Mouse (Mus musculus): ENCODE data around the gene Cxcr1. TPM values are rescaled to one million over a fixed set of nuclear protein-coding genes. Genes with fewer than 3 reads are reported as not detected.
"Not testable (repeated sequence)": the region's sequence is repeated elsewhere in the genome, so short reads cannot be mapped to it uniquely, and the experiment has no call there.

The Cxcr1 gene
- total RNA-seq, 4 experiments from 2014 or later: 0.27 TPM; not detected in 3

- no peak for DNase-seq
Observed at GRCm38 (mm10) chr1:74195961-74196360, 1.5 kb upstream of the Cxcr1 start.

GRCm38 (mm10) chr1:74192711-74193110 lies 1.7 kb downstream of the Cxcr1 start:
- DNase-seq: no peak

GRCm38 (mm10) chr1:74190471-74190870 lies 4.0 kb downstream of the Cxcr1 start:
- DNase-seq: no peak

- DNase-seq: no peak
Observed at GRCm38 (mm10) chr1:74183006-74183405, 11.4 kb downstream of the Cxcr1 start.

- no peak for DNase-seq
Observed at GRCm38 (mm10) chr1:74181462-74181861, 13.0 kb downstream of the Cxcr1 start.

- DNase-seq: no peak
Observed at GRCm38 (mm10) chr1:74179624-74180408, 14.6 kb downstream of the Cxcr1 start.

GRCm38 (mm10) chr1:74178618-74179017 lies 15.8 kb downstream of the Cxcr1 start:
- no peak for DNase-seq

- no peak for DNase-seq
Observed at GRCm38 (mm10) chr1:74175731-74176130, 18.7 kb downstream of the Cxcr1 start.

GRCm38 (mm10) chr1:74172722-74173121 lies 21.7 kb downstream of the Cxcr1 start:
- no peak for DNase-seq

GRCm38 (mm10) chr1:74169721-74170120 lies 24.7 kb downstream of the Cxcr1 start:
- no peak for DNase-seq

- DNase-seq: no peak
Observed at GRCm38 (mm10) chr1:74167136-74167535, 27.3 kb downstream of the Cxcr1 start.

GRCm38 (mm10) chr1:74160036-74160435 lies 34.4 kb downstream of the Cxcr1 start:
- no peak for DNase-seq

- not testable (repeated sequence) for DNase-seq
Observed at GRCm38 (mm10) chr1:74159613-74160012, 34.8 kb downstream of the Cxcr1 start.

GRCm38 (mm10) chr1:74156381-74156910 lies 38.0 kb downstream of the Cxcr1 start:
- DNase-seq: no peak

- DNase-seq: no peak
Observed at GRCm38 (mm10) chr1:74155435-74156012, 38.9 kb downstream of the Cxcr1 start.

- DNase-seq: no peak
Observed at GRCm38 (mm10) chr1:74153461-74154184, 40.8 kb downstream of the Cxcr1 start, which contains the start of gene Cxcr2. Gene Cxcr2 (plus strand): TSS chr1:74153989.

GRCm38 (mm10) chr1:74151091-74151490 lies 43.3 kb downstream of the Cxcr1 start:
- no peak for DNase-seq

GRCm38 (mm10) chr1:74150101-74150500 lies 44.3 kb downstream of the Cxcr1 start:
- no peak for DNase-seq

- no peak for DNase-seq
Observed at GRCm38 (mm10) chr1:74149106-74149885, 45.1 kb downstream of the Cxcr1 start.

All from adrenal gland, adult 8-10 months (tissue).